Mouse (Mus musculus): ENCODE measurements around the gene Cdh12. TPM values are rescaled to one million over a fixed set of nuclear protein-coding genes. Genes with fewer than 3 reads are reported as not detected.

The Cdh12 gene
- total RNA-seq, 1 experiment = not detected

DNA sequence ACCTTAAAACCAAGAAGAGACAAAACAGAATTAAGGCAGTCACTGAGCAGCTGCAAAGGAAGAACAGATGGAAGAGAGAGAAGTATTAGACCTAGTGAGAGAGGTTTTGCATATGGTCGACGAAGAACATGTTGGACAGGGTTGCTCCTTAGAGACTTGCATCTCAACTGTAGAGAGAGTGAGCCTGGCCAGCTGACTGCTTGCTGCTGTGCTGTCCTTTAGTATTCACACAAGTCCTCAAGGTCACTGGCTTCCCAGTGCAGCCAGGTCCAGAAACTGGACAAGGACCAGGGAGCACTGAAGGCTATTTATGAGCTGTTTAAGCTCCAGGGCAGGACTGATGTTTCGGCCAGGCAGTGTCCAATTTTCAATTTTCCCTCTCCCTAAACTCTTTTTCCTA is 559.9 kb downstream of the Cdh12 start:
- Histone ChIP-seq H3K4me1 (ENCODE audit: control insufficient read depth in 2 of 2, insufficient read depth in 2 of 2, low read length in 2 of 2, poor library complexity in 1 of 2) (no peaks in the 10 kb centered on the region), H3K9me3 (ENCODE audit: control insufficient read depth, insufficient read depth, low read depth, low read length) (no peaks in the 10 kb centered on the region), H3K9ac (ENCODE audit: insufficient read depth, low read depth, low read length, poor library complexity, severe bottlenecking) (no peak overlapping the region), H3K27ac (ENCODE audit: insufficient read depth, low read depth, low read length, poor library complexity, severe bottlenecking) (no peak overlapping the region), H3K4me3 (ENCODE audit: insufficient read depth in 1 of 2, low read depth in 1 of 2, low read length in 2 of 2, poor library complexity in 1 of 2, severe bottlenecking in 1 of 2) (no peak overlapping the region), H3K36me3 (ENCODE audit: control insufficient read depth, insufficient read depth, low read length, poor library complexity, severe bottlenecking) (no peaks in the 10 kb centered on the region)
- DNase-seq (ENCODE audit: low read depth, low spot score) = no peak
- in situ Hi-C loops (cut with MboI; ENCODE audit: low sequenced_read_pairs in 2 of 2, unreplicated experiment in 2 of 2) = no loop called here
- no peak for TF ChIP-seq MAFK (IDR thresholded peaks at IDR 0.05; ENCODE audit: insufficient read depth, low read depth, low read length)
- TF ChIP-seq ZC3H11A (IDR thresholded peaks at IDR 0.05; ENCODE audit: borderline replicate concordance, low read depth, low read length) = no peak
- TF ChIP-seq HCFC1 (IDR thresholded peaks at IDR 0.05; ENCODE audit: borderline replicate concordance, insufficient read depth, low read length) = no peak
- no peak for TF ChIP-seq CHD2 (IDR thresholded peaks at IDR 0.05; ENCODE audit: low read depth, low read length)

GRCm38 (mm10) chr15:21063683-21064082 is 614.6 kb downstream of the Cdh12 start:
- TF ChIP-seq MAFK (IDR thresholded peaks at IDR 0.05; ENCODE audit: insufficient read depth, low read depth, low read length) (no peak), CHD2 (IDR thresholded peaks at IDR 0.05; ENCODE audit: low read depth, low read length) (no peak), HCFC1 (IDR thresholded peaks at IDR 0.05; ENCODE audit: borderline replicate concordance, insufficient read depth, low read length) (no peak), ZNF384 (IDR thresholded peaks at IDR 0.05; ENCODE audit: low read depth, low read length) (no peak), ZC3H11A (IDR thresholded peaks at IDR 0.05; ENCODE audit: borderline replicate concordance, low read depth, low read length) (no peak)
- H3K4me3 ChIP-seq (ENCODE audit: insufficient read depth in 1 of 2, low read depth in 1 of 2, low read length in 2 of 2, poor library complexity in 1 of 2, severe bottlenecking in 1 of 2) = no peak overlapping the region
- H3K36me3 ChIP-seq (ENCODE audit: control insufficient read depth, insufficient read depth, low read length, poor library complexity, severe bottlenecking) = no peaks in the 10 kb centered on the region
- H3K27ac ChIP-seq (ENCODE audit: insufficient read depth, low read depth, low read length, poor library complexity, severe bottlenecking) = no peak overlapping the region
- DNase-seq (ENCODE audit: low read depth, low spot score) = no peak
- H3K9me3 ChIP-seq (ENCODE audit: control insufficient read depth, insufficient read depth, low read depth, low read length) = no peaks in the 10 kb centered on the region
- H3K4me1 ChIP-seq (ENCODE audit: control insufficient read depth in 2 of 2, insufficient read depth in 2 of 2, low read length in 2 of 2, poor library complexity in 1 of 2) = no peaks in the 10 kb centered on the region
- in situ Hi-C loops (cut with MboI; ENCODE audit: low sequenced_read_pairs in 2 of 2, unreplicated experiment in 2 of 2) = no loop called here
- H3K9ac ChIP-seq (ENCODE audit: insufficient read depth, low read depth, low read length, poor library complexity, severe bottlenecking) = no peak overlapping the region

DNA sequence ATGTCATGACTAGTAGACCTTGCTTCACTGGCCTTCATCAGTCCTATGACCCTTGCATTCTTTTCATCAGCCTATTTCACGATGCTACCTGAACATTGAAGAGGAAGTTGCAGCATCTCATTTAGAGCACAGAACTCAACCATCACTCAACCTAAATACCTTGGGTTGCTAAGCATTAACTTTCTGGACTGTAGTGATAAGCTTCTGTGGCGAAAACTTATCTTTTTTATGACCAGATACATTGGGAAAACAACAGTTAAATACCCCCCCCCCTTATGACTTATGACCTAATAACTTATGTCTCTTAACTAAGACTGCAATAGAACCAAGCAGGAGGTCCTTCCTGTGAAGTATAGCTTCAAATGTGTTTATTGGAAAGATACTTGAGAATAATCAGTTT is 620.2 kb downstream of the Cdh12 start:
- H3K9ac ChIP-seq (ENCODE audit: insufficient read depth, low read depth, low read length, poor library complexity, severe bottlenecking) = no peak overlapping the region
- H3K9me3 ChIP-seq (ENCODE audit: control insufficient read depth, insufficient read depth, low read depth, low read length) = no peaks in the 10 kb centered on the region
- in situ Hi-C loops (cut with MboI; ENCODE audit: low sequenced_read_pairs in 2 of 2, unreplicated experiment in 2 of 2) = no loop called here
- no peak overlapping the region for H3K27ac ChIP-seq (ENCODE audit: insufficient read depth, low read depth, low read length, poor library complexity, severe bottlenecking)
- no peak for DNase-seq (ENCODE audit: low read depth, low spot score)
- TF ChIP-seq ZC3H11A (IDR thresholded peaks at IDR 0.05; ENCODE audit: borderline replicate concordance, low read depth, low read length) (no peak), ZNF384 (IDR thresholded peaks at IDR 0.05; ENCODE audit: low read depth, low read length) (no peak), CHD2 (IDR thresholded peaks at IDR 0.05; ENCODE audit: low read depth, low read length) (no peak), HCFC1 (IDR thresholded peaks at IDR 0.05; ENCODE audit: borderline replicate concordance, insufficient read depth, low read length) (no peak), MAFK (IDR thresholded peaks at IDR 0.05; ENCODE audit: insufficient read depth, low read depth, low read length) (no peak)
- H3K4me3 ChIP-seq (ENCODE audit: insufficient read depth in 1 of 2, low read depth in 1 of 2, low read length in 2 of 2, poor library complexity in 1 of 2, severe bottlenecking in 1 of 2) = no peak overlapping the region
- no peaks in the 10 kb centered on the region for H3K36me3 ChIP-seq (ENCODE audit: control insufficient read depth, insufficient read depth, low read length, poor library complexity, severe bottlenecking)
- no peaks in the 10 kb centered on the region for H3K4me1 ChIP-seq (ENCODE audit: control insufficient read depth in 2 of 2, insufficient read depth in 2 of 2, low read length in 2 of 2, poor library complexity in 1 of 2)

DNA sequence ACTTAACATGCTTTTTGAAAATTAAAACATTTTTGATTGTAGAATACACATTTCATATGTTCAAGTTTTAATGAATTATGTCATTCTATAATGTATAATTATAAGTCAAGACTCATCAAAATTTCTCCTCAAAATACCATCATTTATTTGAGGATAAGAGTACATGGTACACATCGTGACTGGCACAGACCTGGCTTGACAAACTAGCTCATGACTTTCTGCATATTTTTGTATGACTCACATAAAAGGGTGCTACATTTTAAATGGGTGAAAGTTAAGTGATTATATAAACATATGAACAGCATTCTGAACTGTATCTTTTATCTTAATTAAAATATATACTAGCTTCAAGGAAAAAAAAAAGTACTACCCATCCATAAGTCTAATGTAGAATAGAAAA is 643.8 kb downstream of the Cdh12 start:
- Histone ChIP-seq H3K27ac (ENCODE audit: insufficient read depth, low read depth, low read length, poor library complexity, severe bottlenecking) (no peak overlapping the region), H3K9ac (ENCODE audit: insufficient read depth, low read depth, low read length, poor library complexity, severe bottlenecking) (no peak overlapping the region), H3K4me3 (ENCODE audit: insufficient read depth in 1 of 2, low read depth in 1 of 2, low read length in 2 of 2, poor library complexity in 1 of 2, severe bottlenecking in 1 of 2) (no peak overlapping the region), H3K36me3 (ENCODE audit: control insufficient read depth, insufficient read depth, low read length, poor library complexity, severe bottlenecking) (no peaks in the 10 kb centered on the region), H3K4me1 (ENCODE audit: control insufficient read depth in 2 of 2, insufficient read depth in 2 of 2, low read length in 2 of 2, poor library complexity in 1 of 2) (no peaks in the 10 kb centered on the region), H3K9me3 (ENCODE audit: control insufficient read depth, insufficient read depth, low read depth, low read length) (no peaks in the 10 kb centered on the region)
- in situ Hi-C loops (cut with MboI; ENCODE audit: low sequenced_read_pairs in 2 of 2, unreplicated experiment in 2 of 2) = no loop called here
- TF ChIP-seq ZC3H11A (IDR thresholded peaks at IDR 0.05; ENCODE audit: borderline replicate concordance, low read depth, low read length) (no peak), HCFC1 (IDR thresholded peaks at IDR 0.05; ENCODE audit: borderline replicate concordance, insufficient read depth, low read length) (no peak), MAFK (IDR thresholded peaks at IDR 0.05; ENCODE audit: insufficient read depth, low read depth, low read length) (no peak), ZNF384 (IDR thresholded peaks at IDR 0.05; ENCODE audit: low read depth, low read length) (no peak), CHD2 (IDR thresholded peaks at IDR 0.05; ENCODE audit: low read depth, low read length) (no peak)
- no peak for DNase-seq (ENCODE audit: low read depth, low spot score)

Data from ES-E14 (cell line).